Comparison of ENCODE assay signal across 10 mouse cellular contexts in genomic region chr15:86087591-86088149, GRCm38 (mm10). TPM values are rescaled to one million over a fixed set of nuclear protein-coding genes. Genes with fewer than 3 reads are reported as not detected.
DNase-seq lines count a peak whose midpoint lies in the region; ATAC-seq and TF ChIP-seq lines count a peak whose summit lies in the region.
"Had no signal": no experiment of that assay in that cellular context is flagged by ENCODE, and none has a peak within 500 bp of the region (broad histone marks: within the 10 kb centered on the region; RNA-seq: fewer than 3 reads in every experiment).

No protein-coding gene starts in this region.

- intact Hi-C loops in left cerebral cortex, postnatal 25 days (cut with DNase I): no loop called here

- WGBS in heart, embryonic 13.5 days: 67% methylated on average over 14 of the region's 14 CpGs
- WGBS in spleen, adult 2 months: 49% methylated on average over 14 of the region's 14 CpGs
- WGBS in midbrain, embryonic 11.5 days: 29% methylated on average over 14 of the region's 14 CpGs
- WGBS in stomach, postnatal 0 days: 46% methylated on average over 14 of the region's 14 CpGs

- H3K9me3 ChIP-seq in heart, embryonic 13.5 days: no peaks in the 10 kb centered on the region
- no peaks in the 10 kb centered on the region for H3K9me3 ChIP-seq in midbrain, embryonic 11.5 days (ENCODE audit: control insufficient read depth, low read length)
- no peaks in the 10 kb centered on the region for H3K9me3 ChIP-seq in stomach, postnatal 0 days (ENCODE audit: control insufficient read depth, low read length)
- H3K9me3 ChIP-seq: limb, embryonic 12.5 days had no signal

- DNase-seq in heart, adult 9 months (ENCODE audit: low spot score in 2 of 2): no peak
- no peak for DNase-seq in spleen, adult 2 months (ENCODE audit: low read depth in 1 of 2, low spot score in 2 of 2)
- no peak for DNase-seq in spleen, postnatal 10 days (ENCODE audit: low spot score in 2 of 2)
- DNase-seq in midbrain, embryonic 11.5 days (ENCODE audit: low spot score, missing footprints): peak; percentile 91
- DNase-seq in stomach, postnatal 0 days (ENCODE audit: low spot score): peak; percentile 41
- DNase-seq in thymus, postnatal 36 days: no peak
- no peak for DNase-seq in left cerebral cortex, postnatal 25 days (ENCODE audit: low spot score in 2 of 2)

- peak overlapping the region; percentile 56 for H3K9ac ChIP-seq in heart, embryonic 13.5 days
- H3K9ac ChIP-seq in midbrain, embryonic 11.5 days (ENCODE audit: low read length): 0 out of 2 replicates have a peak overlapping the region, but pooled peaks have one; percentile 27
- no peak overlapping the region for H3K9ac ChIP-seq in stomach, postnatal 0 days (ENCODE audit: low read length)
- H3K9ac ChIP-seq: limb, embryonic 12.5 days had no signal

- no peak overlapping the region for H3K4me3 ChIP-seq in heart, embryonic 13.5 days
- H3K4me3 ChIP-seq in spleen, adult 2 months (ENCODE audit: extremely low read depth, insufficient read depth, insufficient read length): no peak overlapping the region
- H3K4me3 ChIP-seq in midbrain, embryonic 11.5 days (ENCODE audit: low read depth, low read length): no peak overlapping the region
- no peak overlapping the region for H3K4me3 ChIP-seq in stomach, postnatal 0 days (ENCODE audit: low read depth, low read length)
- H3K4me3 ChIP-seq: limb, embryonic 12.5 days had no signal

- H3K27me3 ChIP-seq in heart, embryonic 13.5 days (replicated peaks): no peaks in the 10 kb centered on the region
- H3K27me3 ChIP-seq in spleen, adult 2 months (ENCODE audit: control insufficient read depth, insufficient read depth, low read length): no peaks in the 10 kb centered on the region
- no peaks in the 10 kb centered on the region for H3K27me3 ChIP-seq in midbrain, embryonic 11.5 days (ENCODE audit: control insufficient read depth, insufficient read depth, low read length)
- H3K27me3 ChIP-seq in stomach, postnatal 0 days (ENCODE audit: control insufficient read depth, insufficient read depth, low read length): no peaks in the 10 kb centered on the region
- H3K27me3 ChIP-seq: limb, embryonic 12.5 days had no signal

- TF ChIP-seq CTCF in spleen, adult 2 months (IDR thresholded peaks at IDR 0.05; ENCODE audit: extremely low read depth, insufficient read depth, insufficient read length, insufficient replicate concordance): no peak
- no peak for TF ChIP-seq CTCF in stomach, postnatal 0 days (IDR thresholded peaks at IDR 0.05; ENCODE audit: low read depth)

- no peak for TF ChIP-seq EP300 in stomach, postnatal 0 days (optimal IDR thresholded peaks at IDR 0.05)

- no peak overlapping the region for H3K4me2 ChIP-seq in heart, embryonic 13.5 days
- peak overlapping the region; percentile 4; the same call in 1 of the 2 replicates for H3K4me2 ChIP-seq in midbrain, embryonic 11.5 days
- H3K4me2 ChIP-seq in stomach, postnatal 0 days (replicated peaks; ENCODE audit: low read depth): peak overlapping the region; percentile 11; the same call in 1 of the 2 replicates
- H3K4me2 ChIP-seq: limb, embryonic 12.5 days had no signal

- ATAC-seq in heart, embryonic 13.5 days (ENCODE audit: extremely low read depth, insufficient number of reproducible peaks, low FRiP score, low TSS enrichment): no peak
- ATAC-seq in midbrain, embryonic 11.5 days (ENCODE audit: low FRiP score): no peak
- ATAC-seq in stomach, postnatal 0 days (ENCODE audit: low FRiP score, low TSS enrichment): no peak
- ATAC-seq: intestine, postnatal 0 days had no signal

- H3K27ac ChIP-seq in heart, embryonic 13.5 days (replicated peaks): peak overlapping the region; percentile 82; the same call in 1 of the 2 replicates
- H3K27ac ChIP-seq in spleen, adult 2 months (ENCODE audit: insufficient read depth, low read length): peak overlapping the region; percentile 26; the same call in 1 of the 2 replicates
- H3K27ac ChIP-seq in midbrain, embryonic 11.5 days (ENCODE audit: low read depth, low read length): peak overlapping the region; percentile 44; the same call in 1 of the 2 replicates
- peak overlapping the region; percentile 83 for H3K27ac ChIP-seq in stomach, postnatal 0 days (replicated peaks)
- H3K27ac ChIP-seq: limb, embryonic 12.5 days had no signal

- TF ChIP-seq POLR2A in spleen, adult 2 months (IDR thresholded peaks at IDR 0.05; ENCODE audit: low read depth, low read length): no peak

- H3K4me1 ChIP-seq in heart, embryonic 13.5 days: peaks cover 88% of the 10 kb centered on the region
- H3K4me1 ChIP-seq in spleen, adult 2 months (ENCODE audit: control insufficient read depth, insufficient read depth, insufficient read length): peaks cover 29% of the 10 kb centered on the region; the same call in 1 of the 2 replicates
- H3K4me1 ChIP-seq in midbrain, embryonic 11.5 days (ENCODE audit: control insufficient read depth, insufficient read depth, low read length): peaks cover 34% of the 10 kb centered on the region
- peaks cover 30% of the 10 kb centered on the region for H3K4me1 ChIP-seq in stomach, postnatal 0 days (replicated peaks; ENCODE audit: control insufficient read depth, insufficient read depth)

- peaks cover 11% of the 10 kb centered on the region for H3K36me3 ChIP-seq in heart, embryonic 13.5 days
- peaks cover 8% of the 10 kb centered on the region; the same call in 1 of the 2 replicates for H3K36me3 ChIP-seq in spleen, adult 2 months (ENCODE audit: control insufficient read depth, insufficient read depth, low read length)
- no peaks in the 10 kb centered on the region for H3K36me3 ChIP-seq in midbrain, embryonic 11.5 days (ENCODE audit: control insufficient read depth, insufficient read depth, low read length)
- no peaks in the 10 kb centered on the region for H3K36me3 ChIP-seq in stomach, postnatal 0 days (ENCODE audit: control insufficient read depth, insufficient read depth, low read length)

RNA-seq across cellular contexts. Expression of gene Gramd4, which starts 30.2 kb away (rescaled TPM):
- 11.9 and 12.2 TPM in 2 replicates for polyA plus RNA-seq in heart, embryonic 13.5 days (2015; fragmentation: Nextera tagmentation; extraction: Ambion mirVana)
- polyA plus RNA-seq in spleen, adult 2 months (2012; rRNA removed): 36.2 and 43.9 TPM in 2 replicates
- 7.8 and 8.9 TPM in 2 replicates for polyA plus RNA-seq in midbrain, embryonic 11.5 days (2014; fragmentation: Nextera tagmentation; extraction: Ambion mirVana)
- 11.1 and 11.4 TPM in 2 replicates for polyA plus RNA-seq in stomach, postnatal 0 days (2015; fragmentation: Nextera tagmentation; extraction: Ambion mirVana)
- 10 to 100 TPM; 42.0 to 47.6 TPM for total RNA-seq in left cerebral cortex, postnatal 25 days (2021)

RNA-seq across cellular contexts. Expression of gene Celsr1, which starts 54.1 kb away (rescaled TPM):
- polyA plus RNA-seq in heart, embryonic 13.5 days (2015; fragmentation: Nextera tagmentation; extraction: Ambion mirVana): 1.3 and 1.4 TPM in 2 replicates
- polyA plus RNA-seq in spleen, adult 2 months (2012; rRNA removed): 7.4 and 7.9 TPM in 2 replicates
- polyA plus RNA-seq in midbrain, embryonic 11.5 days (2014; fragmentation: Nextera tagmentation; extraction: Ambion mirVana): 4.1 and 4.9 TPM in 2 replicates
- polyA plus RNA-seq in stomach, postnatal 0 days (2015; fragmentation: Nextera tagmentation; extraction: Ambion mirVana): 2.0 and 2.2 TPM in 2 replicates
- total RNA-seq in left cerebral cortex, postnatal 25 days (2021): 1 to 10 TPM; 3.1 to 3.9 TPM

Comparison
In these comparisons a context has a peak if more than half of its experiments do, and no peak if none do; other contexts are left out.
1. H3K27ac ChIP-seq: peak in every context shown above with its lines; median percentile 83 in stomach, postnatal 0 days; 82 in heart, embryonic 13.5 days; 44 in midbrain, embryonic 11.5 days; 26 in spleen, adult 2 months.
2. DNase-seq: peak in midbrain, embryonic 11.5 days (single experiment) and stomach, postnatal 0 days (single experiment); none in heart, adult 9 months (0 of 2), spleen, adult 2 months (0 of 2), spleen, postnatal 10 days (0 of 2), thymus, postnatal 36 days (0 of 2) and left cerebral cortex, postnatal 25 days (0 of 2).